Mouse (Mus musculus): Measurements from ENCODE around the gene Wnt9a. TPM values are rescaled to one million over a fixed set of nuclear protein-coding genes. Genes with fewer than 3 reads are reported as not detected.

The Wnt9a gene
- 1.1 and 1.5 TPM in 2 replicates for polyA plus RNA-seq (2014; fragmentation: Nextera tagmentation; extraction: Ambion mirVana)

DNA sequence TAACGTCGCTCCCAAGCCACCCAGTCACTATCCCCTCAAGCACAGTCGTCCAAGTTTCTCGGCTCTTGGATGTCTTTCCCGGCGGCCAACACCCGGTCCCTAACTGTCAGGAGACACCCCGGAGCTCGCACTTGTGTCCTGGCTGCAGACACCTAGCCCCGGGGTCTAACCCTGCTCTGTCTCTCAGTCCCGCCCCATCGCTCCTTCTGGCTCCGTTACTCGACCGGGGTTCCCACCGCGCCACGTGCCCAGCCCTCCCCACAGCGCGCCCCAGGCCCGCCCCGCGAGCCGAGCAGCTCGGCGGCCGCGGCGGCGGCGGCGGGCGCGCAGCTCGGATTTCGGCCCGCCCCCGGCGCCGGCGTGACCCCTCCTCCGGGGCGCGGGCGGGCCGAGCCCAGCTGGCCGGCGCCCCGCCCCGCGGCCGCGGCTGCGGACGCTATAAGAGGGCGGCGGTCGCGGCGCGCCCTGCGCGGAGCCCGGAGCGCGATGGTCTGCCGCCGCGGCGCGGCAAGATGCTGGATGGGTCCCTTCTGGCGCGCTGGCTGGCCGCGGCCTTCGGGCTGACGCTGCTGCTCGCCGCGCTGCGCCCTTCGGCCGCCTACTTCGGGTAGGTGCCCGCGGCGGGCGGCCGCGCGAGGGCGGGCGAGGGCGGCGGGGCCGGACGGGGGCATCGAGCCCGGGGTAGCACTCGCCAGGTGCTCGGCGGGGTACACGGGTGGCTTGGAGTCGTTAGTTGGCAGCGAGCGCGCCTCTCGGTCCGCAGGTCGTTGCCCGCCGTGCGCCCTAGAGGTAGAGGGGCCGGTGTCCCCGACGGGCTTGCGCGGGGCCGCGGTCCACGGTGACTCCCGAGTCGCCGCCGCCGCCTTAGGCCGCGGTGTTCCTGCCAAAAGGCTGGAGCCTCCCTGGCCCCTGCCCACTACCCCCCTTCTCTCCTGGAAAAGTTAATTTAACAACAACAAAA, at the start of gene Wnt9a:
Wnt9a (plus strand) TSS at position 468 of the 961 bp plus-strand sequence.
- ATAC-seq (ENCODE audit: insufficient read depth) (peak; percentile 74), DNase-seq (peak; percentile 89)
- Histone ChIP-seq H3K27ac (ENCODE audit: low read depth) (no peak within 1 kb of the TSS), H3K4me2 (peak within 1 kb of the TSS; percentile 93), H3K4me1 (ENCODE audit: insufficient read depth) (peaks cover 8% of the 10 kb centered on the region; the same call in 1 of the 2 replicates), H3K4me3 (ENCODE audit: low read depth, low read length) (peak within 1 kb of the TSS; percentile 59), H3K27me3 (ENCODE audit: insufficient read depth, low read length) (peaks cover 66% of the 10 kb centered on the region), H3K9ac (peak within 1 kb of the TSS; percentile 54), H3K36me3 (ENCODE audit: insufficient read depth) (no peaks in the 10 kb centered on the region), H3K9me3 (ENCODE audit: low read depth, low read length) (no peaks in the 10 kb centered on the region)
- TF ChIP-seq CTCF (IDR thresholded peaks at IDR 0.05; ENCODE audit: low read depth), result no peak
- under 1% methylated on average over 102 of the region's 128 CpGs for WGBS

DNA sequence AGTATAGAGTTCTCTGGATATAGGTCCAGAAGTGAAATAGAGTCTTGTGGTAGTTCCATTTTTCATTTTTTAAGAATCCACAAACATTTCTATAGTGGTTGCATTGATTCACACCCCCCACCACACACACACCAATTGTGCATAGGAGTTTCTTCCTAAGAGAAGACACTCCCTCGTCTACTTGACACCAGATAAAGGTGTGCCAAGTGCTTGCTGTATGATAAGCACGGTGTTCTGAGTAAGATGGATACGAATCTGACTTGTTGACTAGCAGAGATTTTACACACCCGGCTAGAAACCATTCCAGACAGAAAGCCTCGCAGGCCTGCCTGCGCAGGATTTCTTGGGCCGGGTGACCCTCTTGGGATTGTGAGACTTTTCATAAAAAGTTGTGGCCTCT, 47.1 kb upstream of the Wnt9a start:
- Histone ChIP-seq H3K36me3 (ENCODE audit: insufficient read depth) (no peaks in the 10 kb centered on the region), H3K27ac (ENCODE audit: low read depth) (no peak overlapping the region), H3K27me3 (ENCODE audit: insufficient read depth, low read length) (peaks cover 14% of the 10 kb centered on the region), H3K9ac (no peak overlapping the region), H3K4me2 (no peak overlapping the region), H3K9me3 (ENCODE audit: low read depth, low read length) (no peaks in the 10 kb centered on the region), H3K4me1 (ENCODE audit: insufficient read depth) (peaks cover 6% of the 10 kb centered on the region; the same call in 1 of the 2 replicates), H3K4me3 (ENCODE audit: low read depth, low read length) (no peak overlapping the region)
- no peak for TF ChIP-seq CTCF (IDR thresholded peaks at IDR 0.05; ENCODE audit: low read depth)
- WGBS, result 61% methylated on average over 7 of the region's 7 CpGs
- DNase-seq, result no peak
- no peak for ATAC-seq (ENCODE audit: insufficient read depth)

DNA sequence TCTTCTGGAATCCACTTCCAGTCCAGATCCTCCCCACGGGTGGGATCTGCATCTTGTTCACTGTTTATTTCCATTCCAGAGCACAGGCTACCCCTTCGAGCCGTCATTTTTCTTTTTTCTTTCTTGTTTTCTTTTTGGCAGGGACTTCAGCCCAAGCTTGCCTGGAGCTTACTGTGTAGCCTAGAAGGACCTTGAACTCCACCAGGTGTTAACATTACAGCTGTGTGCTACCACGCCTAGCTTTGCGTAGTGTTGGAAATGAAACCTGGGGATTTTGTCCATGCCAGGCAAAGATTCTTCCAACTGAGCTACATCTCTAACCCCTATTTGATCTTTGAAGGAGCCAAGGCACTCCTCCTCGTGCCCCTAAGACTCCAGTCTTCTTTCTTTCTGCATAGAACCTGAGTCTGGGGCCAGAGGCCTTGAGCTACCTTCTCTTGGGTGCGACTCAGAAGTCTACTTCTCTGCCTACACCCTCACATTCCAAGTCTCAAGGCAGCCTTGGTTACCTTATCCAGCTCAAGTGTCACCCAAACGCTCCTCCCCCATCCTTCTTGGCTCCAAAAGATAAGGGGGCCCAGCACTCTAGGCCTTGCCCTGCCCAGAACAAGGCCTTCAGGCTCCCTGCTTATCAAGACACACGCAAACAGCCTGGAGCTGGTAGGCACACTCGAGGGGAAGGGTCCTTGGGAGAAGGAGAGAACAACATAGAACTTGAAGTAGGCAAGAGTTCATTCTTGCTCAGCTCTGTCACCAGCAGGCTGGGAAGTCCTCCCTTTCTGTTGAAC, 45.8 kb upstream of the Wnt9a start:
- 58% methylated on average over 10 of the region's 10 CpGs for WGBS
- peak; percentile 63; the same call in 1 of the 2 replicates for ATAC-seq (ENCODE audit: insufficient read depth)
- H3K27ac ChIP-seq (ENCODE audit: low read depth), result no peak overlapping the region

GRCm38 (mm10) chr11:59262308-59262707, 44.4 kb upstream of the Wnt9a start:
- ATAC-seq (ENCODE audit: insufficient read depth) (no peak), DNase-seq (no peak)
- H3K4me3 ChIP-seq (ENCODE audit: low read depth, low read length), result no peak overlapping the region
- H3K27ac ChIP-seq (ENCODE audit: low read depth), result no peak overlapping the region
- H3K9me3 ChIP-seq (ENCODE audit: low read depth, low read length), result no peaks in the 10 kb centered on the region
- H3K9ac ChIP-seq, result no peak overlapping the region
- TF ChIP-seq CTCF (IDR thresholded peaks at IDR 0.05; ENCODE audit: low read depth), result no peak
- H3K4me2 ChIP-seq, result no peak overlapping the region
- H3K4me1 ChIP-seq (ENCODE audit: insufficient read depth), result peaks cover 7% of the 10 kb centered on the region; the same call in 1 of the 2 replicates
- H3K36me3 ChIP-seq (ENCODE audit: insufficient read depth), result no peaks in the 10 kb centered on the region
- peaks cover 25% of the 10 kb centered on the region for H3K27me3 ChIP-seq (ENCODE audit: insufficient read depth, low read length)

More for the DNA sequence above, 45.8 kb upstream of the Wnt9a start:
- no peak overlapping the region for H3K9ac ChIP-seq
- no peaks in the 10 kb centered on the region for H3K36me3 ChIP-seq (ENCODE audit: insufficient read depth)
- H3K4me1 ChIP-seq (ENCODE audit: insufficient read depth), result peaks cover 7% of the 10 kb centered on the region; the same call in 1 of the 2 replicates
- H3K9me3 ChIP-seq (ENCODE audit: low read depth, low read length), result no peaks in the 10 kb centered on the region
- no peak for TF ChIP-seq CTCF (IDR thresholded peaks at IDR 0.05; ENCODE audit: low read depth)
- H3K27me3 ChIP-seq (ENCODE audit: insufficient read depth, low read length), result peaks cover 25% of the 10 kb centered on the region
- H3K4me3 ChIP-seq (ENCODE audit: low read depth, low read length), result no peak overlapping the region
- peak; percentile 20 for DNase-seq
- no peak overlapping the region for H3K4me2 ChIP-seq

DNA sequence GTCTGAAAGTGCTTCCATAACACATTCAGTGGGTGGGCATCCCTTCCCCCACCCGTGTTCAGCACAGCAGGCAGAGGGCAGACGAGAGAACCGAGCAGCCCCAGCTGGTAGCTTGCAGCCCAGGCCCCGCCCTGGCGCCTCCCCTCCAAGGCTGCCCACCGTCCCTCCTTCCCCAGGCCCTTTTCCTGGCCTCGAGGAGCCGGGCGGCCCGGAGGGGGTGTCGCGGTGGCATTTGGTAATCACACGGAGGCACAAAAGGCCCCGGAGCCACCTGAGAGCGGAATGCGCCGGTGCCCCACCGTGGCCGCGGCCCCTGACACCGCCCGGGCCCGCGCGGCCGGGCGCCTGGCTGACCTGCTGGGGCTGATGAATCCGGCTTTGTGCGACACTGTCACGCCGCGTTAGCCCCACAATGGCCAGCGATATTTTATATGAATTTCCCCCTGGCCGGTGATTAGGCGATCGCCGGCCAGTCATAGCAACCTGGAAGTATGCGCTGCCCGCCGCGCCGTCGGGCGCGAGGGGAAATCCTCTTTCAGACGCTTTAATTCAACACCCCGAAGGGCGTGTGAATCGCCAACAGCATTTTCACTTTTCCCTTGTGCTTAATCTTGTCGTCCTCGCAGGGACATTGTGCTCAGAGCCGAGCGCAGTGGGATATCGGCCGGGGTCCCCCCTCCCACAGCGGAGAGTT, 42.7 kb upstream of the Wnt9a start:
- H3K4me2 ChIP-seq, result peak overlapping the region; percentile 92
- no peaks in the 10 kb centered on the region for H3K9me3 ChIP-seq (ENCODE audit: low read depth, low read length)
- peak; percentile 69 for DNase-seq
- TF ChIP-seq CTCF (IDR thresholded peaks at IDR 0.05; ENCODE audit: low read depth), result peak; percentile 59
- peak overlapping the region; percentile 54 for H3K4me3 ChIP-seq (ENCODE audit: low read depth, low read length)
- H3K36me3 ChIP-seq (ENCODE audit: insufficient read depth), result no peaks in the 10 kb centered on the region
- peaks cover 7% of the 10 kb centered on the region; the same call in 1 of the 2 replicates for H3K4me1 ChIP-seq (ENCODE audit: insufficient read depth)
- peak overlapping the region; percentile 62 for H3K9ac ChIP-seq
- peak; percentile 89 for ATAC-seq (ENCODE audit: insufficient read depth)
- H3K27ac ChIP-seq (ENCODE audit: low read depth), result no peak overlapping the region
- WGBS, result 1% methylated on average over 56 of the region's 56 CpGs
- peaks cover 25% of the 10 kb centered on the region for H3K27me3 ChIP-seq (ENCODE audit: insufficient read depth, low read length)

DNA sequence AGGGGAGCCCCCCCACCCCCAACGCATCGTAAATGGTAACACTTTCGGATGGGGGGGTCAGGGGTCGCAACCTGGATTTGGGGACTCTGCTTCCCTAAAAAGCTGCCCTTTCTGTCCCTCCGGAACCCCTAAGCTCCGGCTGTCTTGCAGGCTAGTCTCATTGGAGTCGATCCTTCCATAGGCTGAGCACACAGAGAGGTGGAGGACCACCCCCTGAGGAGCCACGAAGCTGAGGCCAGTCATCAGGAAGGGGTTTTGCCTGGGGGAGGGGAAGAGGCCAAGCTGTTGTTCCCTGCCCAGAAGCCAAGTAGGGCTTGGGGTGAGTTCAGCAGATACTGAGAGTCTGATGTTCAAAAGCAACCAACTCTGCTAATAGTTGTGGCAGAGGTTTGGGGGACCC, 42.1 kb upstream of the Wnt9a start:
- WGBS, result 5% methylated on average over 8 of the region's 8 CpGs
- H3K9me3 ChIP-seq (ENCODE audit: low read depth, low read length), result no peaks in the 10 kb centered on the region
- H3K27ac ChIP-seq (ENCODE audit: low read depth), result no peak overlapping the region
- H3K27me3 ChIP-seq (ENCODE audit: insufficient read depth, low read length), result peaks cover 25% of the 10 kb centered on the region
- peak; percentile 11 for DNase-seq
- H3K4me1 ChIP-seq (ENCODE audit: insufficient read depth), result peaks cover 7% of the 10 kb centered on the region; the same call in 1 of the 2 replicates
- H3K4me2 ChIP-seq, result peak overlapping the region; percentile 92
- peak overlapping the region; percentile 54 for H3K4me3 ChIP-seq (ENCODE audit: low read depth, low read length)
- ATAC-seq (ENCODE audit: insufficient read depth), result peak; percentile 36; the same call in 1 of the 2 replicates
- H3K36me3 ChIP-seq (ENCODE audit: insufficient read depth), result no peaks in the 10 kb centered on the region
- peak overlapping the region; percentile 62 for H3K9ac ChIP-seq
- TF ChIP-seq CTCF (IDR thresholded peaks at IDR 0.05; ENCODE audit: low read depth), result no peak
